ENCODE assay signal across 26 mouse cellular contexts in the genomic region with DNA sequence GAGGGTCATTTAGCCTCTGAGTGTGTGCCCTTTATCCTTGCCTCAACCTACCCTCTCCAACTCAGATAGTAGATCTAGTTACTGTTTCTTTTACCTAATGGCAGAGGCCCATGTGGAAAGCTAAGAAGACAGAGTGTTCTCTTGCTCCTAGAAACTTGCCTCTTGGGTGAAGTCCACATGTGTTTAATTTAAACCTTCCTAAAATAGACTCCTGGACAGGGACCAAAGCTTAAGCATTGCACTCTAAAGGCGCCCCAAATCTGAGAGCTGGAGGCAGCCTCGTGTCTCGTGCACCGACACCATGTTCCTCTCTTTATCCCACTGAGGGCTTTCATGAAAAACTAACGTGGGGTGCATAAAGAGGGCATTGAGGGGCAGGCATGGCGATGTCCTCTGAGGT. TPM values are rescaled to one million over a fixed set of nuclear protein-coding genes. Genes with fewer than 3 reads are reported as not detected.
A peak's percentile ranks its signal among the peaks of the same experiment; 100 is the strongest.
DNase-seq lines count a peak whose midpoint lies in the region; ATAC-seq lines count a peak whose summit lies in the region.
"Had no signal": no experiment of that assay in that cellular context is flagged by ENCODE, and none has a peak within 500 bp of the region (broad histone marks: within the 10 kb centered on the region; RNA-seq: fewer than 3 reads in every experiment).

No protein-coding gene starts in this region.

- peak; percentile 8 for DNase-seq in gastrocnemius, postnatal 25 days
- no peak for DNase-seq in gastrocnemius, postnatal 4 days (ENCODE audit: low spot score in 2 of 2)
- peak; percentile 15 to 33 for DNase-seq in left cerebral cortex, adult 18-20 months (ENCODE audit: low spot score in 2 of 2)
- DNase-seq in left cerebral cortex, postnatal 10 days (ENCODE audit: extremely low spot score in 1 of 2, low spot score in 2 of 2): no peak
- peak; percentile 69 for DNase-seq in skeletal muscle tissue, adult 2 months (ENCODE audit: low read depth, low spot score)
- DNase-seq in natural killer cell, adult 2 months (ENCODE audit: low spot score in 2 of 2): no peak
- DNase-seq: adrenal gland, postnatal 36 days; cerebellum, adult 9-10 months; kidney, postnatal 10 days; liver, embryonic 13.5 days had no signal

- intact Hi-C loops in left cerebral cortex, postnatal 10 days (cut with DNase I): no loop called here

- no peak overlapping the region for H3K4me2 ChIP-seq in embryonic facial prominence, embryonic 15.5 days (replicated peaks)
- H3K4me2 ChIP-seq: embryonic facial prominence, embryonic 13.5 days; liver, embryonic 13.5 days; lung, embryonic 15.5 days; midbrain, embryonic 13.5 days; neural tube, embryonic 15.5 days had no signal

- H3K36me3 ChIP-seq in embryonic facial prominence, embryonic 15.5 days: no peaks in the 10 kb centered on the region
- H3K36me3 ChIP-seq: embryonic facial prominence, embryonic 13.5 days; liver, embryonic 13.5 days; lung, embryonic 15.5 days; midbrain, embryonic 13.5 days; neural tube, embryonic 15.5 days had no signal

- peak overlapping the region; percentile 11; the same call in 1 of the 2 replicates for H3K27ac ChIP-seq in embryonic facial prominence, embryonic 15.5 days (replicated peaks)
- H3K27ac ChIP-seq: embryonic facial prominence, embryonic 13.5 days; layer of hippocampus, adult 2 months; liver, embryonic 13.5 days; lung, embryonic 15.5 days; midbrain, embryonic 13.5 days; neural tube, embryonic 15.5 days had no signal

- H3K9ac ChIP-seq in embryonic facial prominence, embryonic 15.5 days: no peak overlapping the region
- H3K9ac ChIP-seq: embryonic facial prominence, embryonic 13.5 days; liver, embryonic 13.5 days; lung, embryonic 15.5 days; midbrain, embryonic 13.5 days; neural tube, embryonic 15.5 days had no signal

- H3K27me3 ChIP-seq in embryonic facial prominence, embryonic 15.5 days: no peaks in the 10 kb centered on the region
- H3K27me3 ChIP-seq: embryonic facial prominence, embryonic 13.5 days; liver, embryonic 13.5 days; lung, embryonic 15.5 days; midbrain, embryonic 13.5 days; neural tube, embryonic 15.5 days had no signal

- H3K9me3 ChIP-seq in embryonic facial prominence, embryonic 15.5 days (replicated peaks): no peaks in the 10 kb centered on the region
- H3K9me3 ChIP-seq: embryonic facial prominence, embryonic 13.5 days; liver, embryonic 13.5 days; lung, embryonic 15.5 days; midbrain, embryonic 13.5 days; neural tube, embryonic 15.5 days had no signal

- no peak for ATAC-seq in embryonic facial prominence, embryonic 15.5 days (ENCODE audit: insufficient number of reproducible peaks, low FRiP score, low TSS enrichment, low read depth)
- ATAC-seq: activated CD4-positive, CD25-positive, alpha-beta regulatory T cell, adult 4 months; hindbrain, embryonic 16.5 days; intestine, postnatal 0 days; midbrain, embryonic 13.5 days; Patski had no signal

- WGBS in embryonic facial prominence, embryonic 15.5 days: 55% methylated on average over 6 of the region's 6 CpGs

- no peak overlapping the region for H3K4me3 ChIP-seq in embryonic facial prominence, embryonic 15.5 days (replicated peaks)
- H3K4me3 ChIP-seq: embryonic facial prominence, embryonic 13.5 days; layer of hippocampus, adult 2 months; liver, embryonic 13.5 days; lung, embryonic 15.5 days; midbrain, embryonic 13.5 days; neural tube, embryonic 15.5 days had no signal

- H3K4me1 ChIP-seq in embryonic facial prominence, embryonic 15.5 days: peaks cover 8% of the 10 kb centered on the region
- H3K4me1 ChIP-seq: liver, embryonic 13.5 days; lung, embryonic 15.5 days; midbrain, embryonic 13.5 days; neural tube, embryonic 15.5 days had no signal

RNA-seq across cellular contexts. Expression of gene Rcvrn, which starts 32.0 kb away (rescaled TPM):
- under 1 TPM in 1 of 2 experiments, not detected in 1; 0.27 TPM for total RNA-seq in gastrocnemius, postnatal 25 days (2021)
- under 1 TPM in 1 of 2 experiments, not detected in 1; 0.44 TPM for total RNA-seq in gastrocnemius, postnatal 4 days (2021)
- 1 to 10 TPM in 1 of 2 experiments, under 1 TPM in 1; 0.98 to 1.1 TPM for total RNA-seq in left cerebral cortex, adult 18-20 months (2021)
- total RNA-seq in left cerebral cortex, postnatal 10 days (2021): 1 to 10 TPM; 2.8 to 3.0 TPM
- polyA plus RNA-seq in embryonic facial prominence, embryonic 15.5 days (2015; fragmentation: Nextera tagmentation; extraction: Ambion mirVana): not detected in 2 replicates
- total RNA-seq: heart, postnatal 14 days had no signal
- polyA plus RNA-seq: activated CD4-positive, CD25-positive, alpha-beta regulatory T cell, adult 4 months; C2C12; embryonic facial prominence, embryonic 13.5 days; forebrain, embryonic 11.5 days; hindbrain, embryonic 16.5 days; intestine, postnatal 0 days; liver, embryonic 13.5 days; lung, embryonic 15.5 days; midbrain, embryonic 13.5 days; neural tube, embryonic 15.5 days; Patski; small intestine, adult 2 months had no signal

RNA-seq across cellular contexts. Expression of gene Glp2r, which starts 43.9 kb away (rescaled TPM):
- total RNA-seq in gastrocnemius, postnatal 25 days (2021): under 1 TPM; 0.19 to 0.51 TPM
- under 1 TPM; 0.18 to 0.27 TPM for total RNA-seq in gastrocnemius, postnatal 4 days (2021)
- total RNA-seq in left cerebral cortex, adult 18-20 months (2021): 1 to 10 TPM; 2.0 to 2.1 TPM
- total RNA-seq in left cerebral cortex, postnatal 10 days (2021): 1 to 10 TPM; 1.9 to 2.3 TPM
- polyA plus RNA-seq in embryonic facial prominence, embryonic 15.5 days (2015; fragmentation: Nextera tagmentation; extraction: Ambion mirVana): 0.07 and 0.11 TPM in 2 replicates
- total RNA-seq: heart, postnatal 14 days had no signal
- polyA plus RNA-seq: activated CD4-positive, CD25-positive, alpha-beta regulatory T cell, adult 4 months; C2C12; embryonic facial prominence, embryonic 13.5 days; forebrain, embryonic 11.5 days; midbrain, embryonic 13.5 days; neural tube, embryonic 15.5 days; Patski had no signal

RNA-seq across cellular contexts. Expression of gene Gsg1l2, which starts 47.3 kb away (rescaled TPM):
- not detected for total RNA-seq in gastrocnemius, postnatal 25 days (2021)
- not detected for total RNA-seq in gastrocnemius, postnatal 4 days (2021)
- total RNA-seq in left cerebral cortex, adult 18-20 months (2021): not detected
- total RNA-seq in left cerebral cortex, postnatal 10 days (2021): not detected
- not detected in 2 replicates for polyA plus RNA-seq in embryonic facial prominence, embryonic 15.5 days (2015; fragmentation: Nextera tagmentation; extraction: Ambion mirVana)
- total RNA-seq: adrenal gland, postnatal 36 days; heart, postnatal 14 days; layer of hippocampus, adult 2 months; left cerebral cortex, postnatal 25 days had no signal
- polyA plus RNA-seq: activated CD4-positive, CD25-positive, alpha-beta regulatory T cell, adult 4 months; C2C12; embryonic facial prominence, embryonic 13.5 days; forebrain, embryonic 11.5 days; liver, embryonic 13.5 days; lung, embryonic 15.5 days; midbrain, embryonic 13.5 days; neural tube, embryonic 15.5 days; Patski; thymus, postnatal 0 days had no signal

Comparison
In these comparisons a context has a peak if more than half of its experiments do, and no peak if none do; other contexts are left out.
1. DNase-seq: peak in gastrocnemius, postnatal 25 days (single experiment), left cerebral cortex, adult 18-20 months (2 of 2) and skeletal muscle tissue, adult 2 months (single experiment); none in gastrocnemius, postnatal 4 days (0 of 2), left cerebral cortex, postnatal 10 days (0 of 2) and natural killer cell, adult 2 months (0 of 2).